Mouse (Mus musculus) forebrain, embryonic 10.5 days (tissue): ENCODE results near the gene Hnrnpf. TPM values are rescaled to one million over a fixed set of nuclear protein-coding genes. Genes with fewer than 3 reads are reported as not detected.
A peak's percentile ranks its signal among the peaks of the same experiment; 100 is the strongest.

ENCODE experiments used
- DNase-seq: peaks from one replicate; pipeline ENCODE4 v3.0.0-alpha.2; 2017; ENCODE audit warnings: low spot score; ENCODE audit errors: extremely low spot score
- H3K27ac ChIP-seq: fragments of 300-500 bp; sonication (generic); 2 replicates; pipeline ENCODE4 v1.5.1; 2016; ENCODE audit warnings: mild to moderate bottlenecking
- H3K27me3 ChIP-seq: fragments of 300-500 bp; sonication (generic); 2 replicates; pipeline ENCODE4 v1.6.1; 2016; ENCODE audit warnings: mild to moderate bottlenecking; ENCODE audit not compliant: poor library complexity, severe bottlenecking
- H3K36me3 ChIP-seq: fragments of 300-500 bp; sonication (generic); replicated peaks from 2 replicates; pipeline ENCODE4 v1.6.1; 2016; ENCODE audit warnings: mild to moderate bottlenecking, moderate library complexity
- H3K4me1 ChIP-seq: fragments of 300-500 bp; sonication (generic); 2 replicates; pipeline ENCODE4 v1.6.1; 2016
- H3K4me3 ChIP-seq: fragments of 300-500 bp; sonication (generic); 2 replicates; pipeline ENCODE4 v1.5.1; 2016; ENCODE audit warnings: mild to moderate bottlenecking, moderate library complexity
- H3K9me3 ChIP-seq: fragments of 300-500 bp; sonication (generic); 2 replicates; pipeline ENCODE4 v1.6.1; 2016; ENCODE audit warnings: mild to moderate bottlenecking, moderate library complexity
- WGBS: fragments of 180-500 bp; shearing (Covaris S2); methylation state at CpG from one replicate; pipeline ENCODE4 v1.1.7; 2016; 5-methylcytosine and 5-hydroxymethylcytosine counted together
- polyA plus RNA-seq: library from polyadenylated mRNA; unstranded; fragments of >200 nt; fragmentation: Nextera tagmentation; extraction: Ambion mirVana; gene quantifications from 2 replicates; pipeline ENCODE4 v1.2.1, GENCODE M21; 2016

The Hnrnpf gene
- polyA plus RNA-seq, 1 experiment from 2014 or later, result 890 TPM

- H3K27me3 ChIP-seq, result no peaks in the 10 kb centered on the region
- H3K4me1 ChIP-seq, result peaks cover 8% of the 10 kb centered on the region
- no peak for DNase-seq
- no peaks in the 10 kb centered on the region for H3K36me3 ChIP-seq
- 82% methylated on average over 9 of the region's 9 CpGs for WGBS
- no peak overlapping the region for H3K27ac ChIP-seq
- H3K9me3 ChIP-seq, result no peaks in the 10 kb centered on the region
- H3K4me3 ChIP-seq, result no peak overlapping the region
Measured at GRCm38 (mm10) chr6:117901510-117902402, 1.6 kb downstream of the Hnrnpf start.

GRCm38 (mm10) chr6:117902556-117902955 is 2.4 kb downstream of the Hnrnpf start:
- no peaks in the 10 kb centered on the region for H3K36me3 ChIP-seq
- no peaks in the 10 kb centered on the region for H3K27me3 ChIP-seq
- H3K4me1 ChIP-seq, result peaks cover 8% of the 10 kb centered on the region
- no peak for DNase-seq
- H3K27ac ChIP-seq, result no peak overlapping the region
- WGBS, result 86% methylated on average over 4 of the region's 4 CpGs
- H3K4me3 ChIP-seq, result no peak overlapping the region
- no peaks in the 10 kb centered on the region for H3K9me3 ChIP-seq

GRCm38 (mm10) chr6:117903836-117904235 is 3.7 kb downstream of the Hnrnpf start:
- Histone ChIP-seq H3K27ac (no peak overlapping the region), H3K4me1 (peaks cover 15% of the 10 kb centered on the region), H3K36me3 (no peaks in the 10 kb centered on the region), H3K4me3 (no peak overlapping the region), H3K27me3 (no peaks in the 10 kb centered on the region), H3K9me3 (no peaks in the 10 kb centered on the region)
- no peak for DNase-seq
- 76% methylated on average over 3 of the region's 3 CpGs for WGBS

DNA sequence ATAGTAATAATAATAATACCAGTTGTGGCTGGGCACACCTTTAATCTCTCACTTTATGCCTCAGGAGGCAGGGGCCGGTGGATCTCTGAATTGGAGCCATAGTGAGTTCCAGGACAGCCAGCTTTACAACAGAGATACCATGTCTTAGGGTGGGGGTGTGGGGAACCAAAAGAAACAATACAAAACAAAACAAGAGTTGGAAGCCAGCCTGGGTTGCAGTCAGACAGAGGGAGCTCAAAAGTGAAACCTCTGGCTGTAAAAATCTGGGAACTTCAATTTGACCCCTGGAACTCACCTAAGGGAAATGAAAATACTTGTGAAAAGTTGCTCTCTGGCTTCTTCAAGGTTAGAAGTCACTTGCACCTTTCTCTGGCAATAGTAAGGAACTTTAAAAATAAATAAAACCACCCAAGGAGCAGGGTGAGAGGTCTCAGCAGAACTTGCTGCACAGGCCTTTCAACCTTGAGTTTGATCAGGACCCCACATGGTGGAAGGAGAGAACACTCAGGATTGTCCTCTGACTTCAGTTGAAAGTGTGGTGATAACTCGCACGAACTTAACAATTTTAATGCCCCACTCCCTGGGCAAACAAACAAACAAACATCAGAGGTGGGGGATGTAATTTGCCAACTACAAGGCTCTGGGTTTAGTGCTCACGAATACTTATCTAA is 5.3 kb downstream of the Hnrnpf start:
- DNase-seq, result no peak

GRCm38 (mm10) chr6:117906015-117906531 is 5.9 kb downstream of the Hnrnpf start:
- Histone ChIP-seq H3K27me3 (no peaks in the 10 kb centered on the region), H3K4me1 (peaks cover 31% of the 10 kb centered on the region), H3K9me3 (no peaks in the 10 kb centered on the region), H3K27ac (peak overlapping the region; percentile 98), H3K36me3 (0 out of 2 replicates have a peak, but pooled peaks cover 8% of the 10 kb centered on the region), H3K4me3 (peak overlapping the region; percentile 100)
- DNase-seq, result no peak
- 1% methylated on average over 25 of the region's 25 CpGs for WGBS

More for the DNA sequence above, 5.3 kb downstream of the Hnrnpf start:
- WGBS, result 41% methylated on average over 4 of the region's 4 CpGs
- H3K4me1 ChIP-seq, result peaks cover 27% of the 10 kb centered on the region
- no peaks in the 10 kb centered on the region for H3K27me3 ChIP-seq
- H3K9me3 ChIP-seq, result no peaks in the 10 kb centered on the region
- H3K27ac ChIP-seq, result peak overlapping the region; percentile 98
- H3K36me3 ChIP-seq, result 0 out of 2 replicates have a peak, but pooled peaks cover 8% of the 10 kb centered on the region
- peak overlapping the region; percentile 100 for H3K4me3 ChIP-seq

- H3K4me1 ChIP-seq, result peaks cover 31% of the 10 kb centered on the region
- peak overlapping the region; percentile 98 for H3K27ac ChIP-seq
- H3K27me3 ChIP-seq, result no peaks in the 10 kb centered on the region
- DNase-seq, result peak; percentile 98
- H3K36me3 ChIP-seq, result 0 out of 2 replicates have a peak, but pooled peaks cover 8% of the 10 kb centered on the region
- peak overlapping the region; percentile 100 for H3K4me3 ChIP-seq
- under 1% methylated on average over 59 of the region's 68 CpGs for WGBS
- H3K9me3 ChIP-seq, result no peaks in the 10 kb centered on the region
Measured at GRCm38 (mm10) chr6:117906590-117907271, 6.6 kb downstream of the Hnrnpf start.

- peak overlapping the region; percentile 100 for H3K4me3 ChIP-seq
- 0 out of 2 replicates have a peak, but pooled peaks cover 8% of the 10 kb centered on the region for H3K36me3 ChIP-seq
- WGBS, result 1% methylated on average over 57 of the region's 77 CpGs
- peaks cover 31% of the 10 kb centered on the region for H3K4me1 ChIP-seq
- no peaks in the 10 kb centered on the region for H3K9me3 ChIP-seq
- H3K27me3 ChIP-seq, result no peaks in the 10 kb centered on the region
- DNase-seq, result peak; percentile 84
- peak overlapping the region; percentile 98 for H3K27ac ChIP-seq
Measured at GRCm38 (mm10) chr6:117907301-117907978, 7.3 kb downstream of the Hnrnpf start.

GRCm38 (mm10) chr6:117907979-117908355 is 7.8 kb downstream of the Hnrnpf start:
- peak overlapping the region; percentile 98 for H3K27ac ChIP-seq
- peak overlapping the region; percentile 100 for H3K4me3 ChIP-seq
- 0 out of 2 replicates have a peak, but pooled peaks cover 8% of the 10 kb centered on the region for H3K36me3 ChIP-seq
- H3K4me1 ChIP-seq, result peaks cover 31% of the 10 kb centered on the region
- WGBS, result 0% methylated on average over 26 of the region's 26 CpGs
- H3K9me3 ChIP-seq, result no peaks in the 10 kb centered on the region
- no peak for DNase-seq
- no peaks in the 10 kb centered on the region for H3K27me3 ChIP-seq

- Histone ChIP-seq H3K4me3 (peak overlapping the region; percentile 100), H3K9me3 (no peaks in the 10 kb centered on the region), H3K27ac (peak overlapping the region; percentile 98), H3K4me1 (peaks cover 34% of the 10 kb centered on the region), H3K36me3 (0 out of 2 replicates have a peak, but pooled peaks cover 8% of the 10 kb centered on the region), H3K27me3 (no peaks in the 10 kb centered on the region)
- WGBS, result 1% methylated on average over 14 of the region's 14 CpGs
- DNase-seq, result no peak
Measured at GRCm38 (mm10) chr6:117908424-117908900, 8.3 kb downstream of the Hnrnpf start.

- Histone ChIP-seq H3K4me1 (peaks cover 39% of the 10 kb centered on the region), H3K9me3 (no peaks in the 10 kb centered on the region), H3K36me3 (0 out of 2 replicates have a peak, but pooled peaks cover 8% of the 10 kb centered on the region), H3K27ac (no peak overlapping the region), H3K4me3 (peak overlapping the region; percentile 100; the same call in 1 of the 2 replicates), H3K27me3 (no peaks in the 10 kb centered on the region)
- no peak for DNase-seq
- 88% methylated on average over 6 of the region's 6 CpGs for WGBS
Measured at GRCm38 (mm10) chr6:117910120-117910661, 10.1 kb downstream of the Hnrnpf start.

- no peak for DNase-seq
- Histone ChIP-seq H3K9me3 (no peaks in the 10 kb centered on the region), H3K36me3 (peaks cover 27% of the 10 kb centered on the region), H3K27me3 (no peaks in the 10 kb centered on the region), H3K4me3 (no peak overlapping the region), H3K27ac (no peak overlapping the region), H3K4me1 (peaks cover 54% of the 10 kb centered on the region)
Measured at GRCm38 (mm10) chr6:117914541-117914940, 14.4 kb downstream of the Hnrnpf start.
